Mouse (Mus musculus) heart, adult 18-20 months (tissue): ENCODE measurements around the gene Ptrh2. TPM values are rescaled to one million over a fixed set of nuclear protein-coding genes. Genes with fewer than 3 reads are reported as not detected.

Source experiments
- DNase-seq, 2 experiments: peaks; one replicate each; pipeline ENCODE4 v3.0.0; 2021 to 2022; ENCODE audit warnings: mixed read lengths in 1 of 2
- total RNA-seq, 2 experiments: library from RNA; stranded (reverse); gene quantifications; 2 replicates each; pipeline ENCODE4 v1.2.3; 2021

Ptrh2 gene
- total RNA-seq, 2 experiments from 2014 or later: 6.8 to 7.0 TPM

GRCm38 (mm10) chr11:86668169-86668568 is 15.6 kb upstream of the Ptrh2 start:
- no peak for DNase-seq

DNA sequence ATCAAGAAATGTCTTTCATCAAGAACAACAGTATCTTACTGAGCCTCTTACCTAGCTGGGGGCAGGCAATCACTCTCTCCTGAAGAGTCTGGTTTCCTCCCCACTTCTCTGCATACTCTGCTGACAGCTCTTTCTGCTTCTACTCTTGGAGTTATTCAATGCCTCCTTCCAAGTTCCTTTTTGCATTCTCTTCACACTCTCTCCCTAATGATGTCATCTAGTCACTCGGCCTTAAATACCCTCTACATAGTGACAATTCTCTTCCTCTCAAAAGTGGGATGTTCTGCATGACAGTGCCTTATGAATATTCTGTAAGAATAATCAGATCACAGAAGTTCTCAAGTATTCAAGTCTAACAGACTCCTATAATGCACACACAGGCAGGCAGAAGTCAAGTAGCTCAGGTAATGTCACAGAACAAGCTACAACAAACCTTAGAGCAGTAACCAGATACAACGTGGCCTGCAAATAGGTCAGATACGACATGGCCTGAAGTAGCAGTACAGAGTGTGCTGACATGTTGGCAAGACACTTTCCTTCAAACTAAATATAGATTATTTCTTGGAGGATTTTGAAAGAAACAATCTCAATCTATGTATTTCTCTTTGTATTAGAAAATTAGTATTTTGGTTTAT is 12.6 kb upstream of the Ptrh2 start:
- DNase-seq: peak in 1 of 2 experiments; percentile 22

GRCm38 (mm10) chr11:86672772-86673171 is 11.0 kb upstream of the Ptrh2 start:
- no peak for DNase-seq

DNA sequence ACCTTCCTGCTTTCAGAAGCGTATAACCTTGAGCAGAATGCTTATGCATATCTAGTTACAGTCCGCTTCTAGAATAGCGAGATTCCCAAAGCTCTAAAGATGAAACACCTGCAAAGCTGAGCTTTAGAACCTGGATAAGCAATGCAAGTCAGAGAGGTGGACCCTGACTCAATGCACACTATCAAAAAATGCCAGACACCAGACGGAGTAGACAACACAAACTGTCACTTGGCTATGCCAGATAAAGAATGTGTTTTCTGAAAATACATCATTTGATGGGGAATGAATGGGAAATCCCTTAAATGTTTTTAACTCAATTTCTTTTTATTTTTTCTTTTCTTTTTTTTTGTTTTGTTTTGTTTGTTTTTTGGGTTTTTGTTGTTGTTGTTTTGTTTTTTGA is 8.3 kb upstream of the Ptrh2 start:
- no peak for DNase-seq

GRCm38 (mm10) chr11:86678957-86679356 is 4.8 kb upstream of the Ptrh2 start:
- DNase-seq: no peak

DNA sequence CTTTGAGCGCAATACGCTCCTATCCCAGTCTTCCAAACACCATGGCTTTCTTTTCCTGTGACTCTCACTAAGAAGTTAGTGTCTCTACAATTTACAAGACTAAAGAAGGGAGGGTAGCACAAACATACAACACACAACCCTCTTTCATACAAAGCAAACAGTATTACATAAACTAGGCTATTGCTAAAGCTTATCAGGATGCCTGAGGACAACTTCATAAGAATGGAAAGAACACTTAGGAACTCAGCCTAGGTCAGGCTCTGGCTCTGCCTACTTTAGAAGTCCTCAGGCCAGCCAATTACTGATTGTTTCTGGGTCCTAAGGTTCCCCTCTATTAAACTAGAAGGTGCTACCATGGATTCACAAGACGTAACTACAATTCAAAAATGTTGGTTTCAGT is 3.1 kb upstream of the Ptrh2 start:
- DNase-seq: no peak

DNA sequence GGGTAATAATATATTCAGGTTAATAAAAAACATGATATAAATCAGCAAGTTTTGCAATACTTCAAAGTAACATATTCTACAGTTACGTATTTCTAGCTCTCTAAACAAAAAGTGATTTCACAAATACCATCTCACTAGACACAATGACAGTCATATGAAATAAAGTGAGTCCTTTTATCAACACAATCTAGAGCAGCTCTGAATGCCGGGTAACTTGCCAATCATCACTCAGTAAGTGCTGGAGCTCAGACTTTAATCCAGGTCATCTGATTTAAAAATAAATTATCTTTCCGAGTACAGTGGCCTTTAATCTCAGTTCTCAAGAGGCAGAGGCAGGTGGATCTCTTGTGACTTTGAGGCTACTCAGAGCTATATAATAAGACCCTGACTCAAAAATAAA is 2.4 kb upstream of the Ptrh2 start:
- no peak for DNase-seq

DNA sequence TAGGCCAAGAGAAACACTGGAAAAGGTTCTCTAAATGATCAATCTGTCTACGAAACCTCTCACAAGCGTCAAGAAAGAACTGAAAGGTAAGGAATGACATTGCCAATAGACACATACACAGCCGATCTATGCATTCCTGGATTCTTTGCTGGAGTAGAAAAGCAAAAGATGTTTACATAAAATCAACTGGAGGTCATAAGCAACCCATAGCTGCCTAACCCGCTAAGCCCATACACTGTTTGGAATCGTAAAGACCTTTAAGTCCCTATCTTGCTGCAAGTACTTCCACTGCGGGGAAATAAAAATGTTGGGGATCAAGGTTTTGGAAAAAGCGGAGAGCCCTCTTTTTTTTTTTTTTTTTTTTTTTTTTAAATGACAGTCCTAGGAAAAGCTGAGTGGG is 924 bp upstream of the Ptrh2 start:
- no peak for DNase-seq

GRCm38 (mm10) chr11:86684126-86685012 is 584 bp downstream of the Ptrh2 start:
- no peak for DNase-seq

DNA sequence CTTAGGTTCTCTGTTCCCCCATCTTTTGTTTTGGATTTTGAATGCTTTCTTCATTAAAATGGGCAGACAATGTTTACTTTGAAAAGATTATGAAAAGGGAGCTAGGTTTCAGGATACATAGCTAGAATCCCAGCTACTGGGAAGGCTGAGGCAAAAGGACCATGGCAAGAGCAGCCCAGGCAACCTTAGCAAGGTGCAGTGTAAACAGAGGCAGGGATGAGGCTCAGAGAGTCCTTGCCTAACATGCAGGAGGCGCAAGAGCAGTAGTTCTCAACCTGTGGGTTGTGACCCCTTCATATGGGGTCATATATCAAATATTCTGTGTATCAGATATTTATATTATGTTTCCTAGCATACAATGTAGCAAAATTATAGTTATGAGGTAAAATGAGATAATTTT is 1.6 kb downstream of the Ptrh2 start:
- no peak for DNase-seq

DNA sequence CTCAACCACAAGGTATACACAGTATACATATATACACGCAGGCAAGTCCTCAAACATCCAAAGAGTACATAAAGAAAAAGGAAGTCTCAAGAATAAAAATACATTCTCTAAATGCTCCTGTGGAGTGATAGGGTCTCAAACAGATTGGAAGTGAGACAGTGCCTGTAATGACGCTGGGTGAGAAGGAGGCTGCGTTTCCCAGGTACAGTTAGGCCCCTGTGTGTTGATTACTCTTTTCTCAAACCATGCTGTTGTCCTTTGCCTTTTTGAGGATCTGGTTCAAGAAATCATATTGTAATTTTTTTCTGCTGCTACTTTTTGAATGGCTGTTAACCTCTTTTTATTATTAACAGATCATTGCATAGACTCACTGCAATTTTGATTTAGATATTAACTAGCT is 6.6 kb downstream of the Ptrh2 start:
- DNase-seq: no peak

DNA sequence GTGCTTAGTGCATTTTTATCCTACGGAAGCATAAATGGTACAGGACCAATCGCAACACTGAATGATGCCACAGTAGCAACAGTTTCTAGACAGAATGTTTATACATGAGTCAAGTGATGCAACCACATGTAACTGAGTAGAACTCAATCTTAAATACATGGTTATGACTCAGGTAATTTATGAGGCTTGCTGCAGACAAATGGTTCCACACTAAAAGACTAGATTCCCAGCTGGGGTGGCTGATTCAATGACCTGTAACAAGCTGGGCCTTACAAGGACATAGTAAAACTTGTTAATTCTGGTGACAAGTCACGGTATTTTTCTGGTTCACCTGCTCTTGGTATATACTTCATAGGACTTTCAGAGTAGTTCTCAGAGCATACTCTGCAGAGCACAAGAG is 7.7 kb downstream of the Ptrh2 start:
- no peak for DNase-seq

GRCm38 (mm10) chr11:86691956-86692355 is 8.2 kb downstream of the Ptrh2 start:
- no peak for DNase-seq

GRCm38 (mm10) chr11:86692546-86692945 is 8.8 kb downstream of the Ptrh2 start:
- DNase-seq: no peak

GRCm38 (mm10) chr11:86695461-86695860 is 11.7 kb downstream of the Ptrh2 start:
- DNase-seq: no peak

- DNase-seq: no peak
Measured at GRCm38 (mm10) chr11:86701151-86701550, 17.4 kb downstream of the Ptrh2 start.

- peak in 1 of 2 experiments; percentile 15 for DNase-seq
Measured at GRCm38 (mm10) chr11:86714606-86715005, 30.8 kb downstream of the Ptrh2 start.

DNA sequence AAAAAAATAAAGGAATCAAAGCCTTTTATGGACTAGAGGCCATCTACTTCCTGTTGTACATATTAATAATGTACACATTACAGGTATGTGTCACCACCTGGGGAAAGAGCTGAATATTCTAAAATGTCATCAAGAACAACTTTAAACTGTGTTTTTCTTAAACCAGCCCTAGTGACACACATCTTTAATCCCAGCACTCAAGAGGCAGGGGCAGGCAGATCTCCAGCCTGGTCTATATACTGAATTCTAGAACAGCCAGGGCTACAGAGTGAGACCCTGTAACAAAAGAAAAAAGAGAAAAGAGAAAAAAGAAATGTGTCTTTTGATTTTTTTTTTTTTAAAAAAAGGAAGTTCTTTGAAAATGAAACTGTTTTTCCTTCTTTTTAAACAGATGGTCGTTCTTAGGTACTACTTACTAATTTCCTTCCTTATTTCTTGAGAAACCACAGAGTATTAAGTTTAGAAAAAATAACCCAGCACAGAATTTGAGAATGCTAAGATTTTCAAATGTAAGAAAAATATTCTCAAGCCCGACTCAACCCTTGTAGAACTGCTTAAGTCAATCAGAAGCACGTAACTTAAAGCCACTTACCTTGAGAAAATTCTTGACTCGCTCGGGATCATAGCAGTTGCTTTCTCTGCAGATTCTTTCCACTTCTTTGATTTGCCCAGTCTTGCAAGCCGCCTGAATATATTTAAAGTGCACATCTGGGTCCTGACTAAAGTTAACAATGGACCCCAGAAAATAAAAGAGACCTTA is 33.7 kb downstream of the Ptrh2 start:
- DNase-seq: no peak

DNA sequence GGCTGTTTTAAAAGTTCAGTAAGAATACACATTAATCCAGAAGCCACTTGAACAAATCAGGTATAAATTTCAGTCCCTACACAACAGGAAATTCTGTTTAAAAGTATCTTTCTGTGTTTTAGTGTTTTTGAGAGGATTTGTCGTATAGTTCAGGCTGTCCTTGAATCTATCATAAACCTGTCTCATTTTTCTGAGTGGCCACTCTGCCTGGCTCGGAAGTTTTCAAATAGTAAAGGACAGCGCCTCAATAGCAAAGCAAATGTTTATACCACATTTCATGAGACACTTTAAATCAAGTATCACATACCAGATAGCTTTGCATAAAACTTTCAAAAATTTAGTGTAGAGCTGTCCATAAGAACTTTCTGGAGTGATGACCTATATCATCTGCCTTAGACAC is 34.6 kb downstream of the Ptrh2 start:
- DNase-seq: no peak

DNA sequence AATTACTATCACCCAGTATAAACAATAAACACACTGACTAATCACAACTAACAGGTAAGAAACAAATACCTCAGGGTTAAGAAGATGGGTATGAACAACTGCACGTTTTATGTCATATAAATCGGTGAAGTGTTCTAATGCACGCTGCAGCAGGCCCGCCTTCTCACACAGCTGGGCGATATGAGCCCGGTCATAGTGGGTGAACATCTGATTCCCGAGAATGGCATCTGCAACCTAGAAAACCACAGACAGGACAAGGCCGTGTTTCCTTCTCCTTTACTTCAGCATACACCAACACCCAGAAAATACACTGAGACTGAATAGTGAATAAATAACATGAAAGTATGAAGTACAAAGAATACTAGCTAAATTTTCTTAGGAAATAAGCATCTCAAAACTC is 35.6 kb downstream of the Ptrh2 start:
- DNase-seq: peak in 1 of 2 experiments; percentile 27

DNA sequence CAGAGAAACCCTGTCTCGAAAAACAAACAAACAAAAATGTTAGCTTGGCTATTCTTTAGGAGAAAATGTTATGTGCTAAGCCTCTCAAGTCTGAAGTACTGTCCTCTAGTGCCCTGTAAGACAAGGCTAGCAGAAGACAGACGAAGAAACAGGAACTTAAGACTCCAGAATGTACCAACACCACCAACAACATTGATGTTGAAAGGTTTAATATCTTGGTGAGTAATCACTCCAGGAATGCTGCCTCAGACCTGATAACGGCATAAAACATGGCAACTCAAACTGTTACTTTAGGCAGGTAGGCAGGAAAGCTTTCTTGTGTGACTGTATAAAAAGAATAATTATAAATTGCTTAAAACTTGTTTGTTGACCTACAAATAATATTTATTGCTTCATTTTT is 40.2 kb downstream of the Ptrh2 start:
- DNase-seq: no peak

GRCm38 (mm10) chr11:86724982-86725381 is 41.2 kb downstream of the Ptrh2 start:
- no peak for DNase-seq

- DNase-seq: no peak
Measured at GRCm38 (mm10) chr11:86725607-86726006, 41.8 kb downstream of the Ptrh2 start.
